Mouse (Mus musculus): ENCODE data around the gene Snap47.

DNA sequence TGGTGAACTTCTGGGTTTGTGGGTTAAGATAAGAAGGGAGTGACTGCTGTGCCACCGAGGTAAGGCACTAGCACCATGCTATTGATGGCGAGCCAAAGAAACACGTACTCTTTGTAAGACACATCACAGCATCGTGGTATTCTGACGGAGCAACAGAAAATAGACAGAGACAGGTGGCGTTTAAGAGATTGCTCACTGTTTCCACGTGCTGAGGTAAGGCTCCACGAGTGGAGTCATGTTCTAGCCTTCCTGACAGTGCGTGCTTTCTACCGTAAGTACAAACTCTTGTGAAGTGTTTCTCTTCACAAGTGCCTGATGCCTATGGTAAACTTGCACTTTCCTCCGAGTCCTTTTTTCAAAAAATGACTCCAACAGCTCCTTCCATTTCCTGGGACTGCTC is 81.1 kb downstream of the Snap47 start:
- TF ChIP-seq CHD2 (IDR thresholded peaks at IDR 0.05; ENCODE audit: low read depth, low read length): no peak
- no peak for TF ChIP-seq ZNF384 (IDR thresholded peaks at IDR 0.05; ENCODE audit: low read depth, low read length)
- TF ChIP-seq HCFC1 (IDR thresholded peaks at IDR 0.05; ENCODE audit: borderline replicate concordance, insufficient read depth, low read length): no peak
- TF ChIP-seq ZC3H11A (IDR thresholded peaks at IDR 0.05; ENCODE audit: borderline replicate concordance, low read depth, low read length): no peak

All from ES-E14 (cell line).